Mouse (Mus musculus) hindbrain, embryonic 15.5 days (tissue): ENCODE measurements around the gene Arhgef3. TPM values are rescaled to one million over a fixed set of nuclear protein-coding genes. Genes with fewer than 3 reads are reported as not detected.

Source experiments
- ATAC-seq: fragments of 200-750 bp; cut with Nextera tagmentation; 2 replicates; pipeline ENCODE4 v1.8.0; 2017; ENCODE audit warnings: low read depth, moderate number of reproducible peaks, moderate TSS enrichment; ENCODE audit not compliant: low FRiP score
- H3K27ac ChIP-seq: fragments of 300-500 bp; sonication (generic); replicated peaks from 2 replicates; pipeline ENCODE4 v1.5.1; 2015; ENCODE audit warnings: mild to moderate bottlenecking, inconsistent platforms
- H3K27me3 ChIP-seq: fragments of 300-500 bp; sonication (generic); 2 replicates; pipeline ENCODE4 v1.6.1; 2015; ENCODE audit warnings: control low read depth, inconsistent platforms
- H3K36me3 ChIP-seq: fragments of 300-500 bp; sonication (generic); 2 replicates; pipeline ENCODE4 v1.6.1; 2015; ENCODE audit warnings: control low read depth, inconsistent platforms
- H3K4me1 ChIP-seq: fragments of 300-500 bp; sonication (generic); replicated peaks from 2 replicates; pipeline ENCODE4 v1.6.1; 2015; ENCODE audit warnings: control low read depth, inconsistent platforms
- H3K4me2 ChIP-seq: fragments of 300-500 bp; sonication (generic); 2 replicates; pipeline ENCODE4 v1.6.1; 2015; ENCODE audit warnings: moderate library complexity, mild to moderate bottlenecking, inconsistent platforms
- H3K4me3 ChIP-seq: fragments of 300-500 bp; sonication (generic); 2 replicates; pipeline ENCODE4 v1.5.1; 2015; ENCODE audit warnings: mild to moderate bottlenecking, inconsistent platforms
- H3K9ac ChIP-seq: fragments of 300-500 bp; sonication (generic); 2 replicates; pipeline ENCODE4 v1.6.1; 2015; ENCODE audit warnings: inconsistent platforms
- H3K9me3 ChIP-seq: fragments of 300-500 bp; sonication (generic); 2 replicates; pipeline ENCODE4 v1.6.1; 2016; ENCODE audit warnings: control low read depth, inconsistent platforms
- WGBS: fragments of 180-500 bp; shearing (Covaris S2); methylation state at CpG from one replicate; pipeline ENCODE4 v1.1.7; 2015; 5-methylcytosine and 5-hydroxymethylcytosine counted together
- polyA plus RNA-seq: library from polyadenylated mRNA; unstranded; fragments of >200 nt; fragmentation: Nextera tagmentation; extraction: Ambion mirVana; gene quantifications from 2 replicates; pipeline ENCODE4 v1.2.1, GENCODE M21; 2015

Gene Arhgef3
- polyA plus RNA-seq, 1 experiment from 2014 or later = 12.7 TPM

GRCm38 (mm10) chr14:27369503-27369902 lies 254.8 kb downstream of the Arhgef3 start:
- H3K27me3 ChIP-seq = no peaks in the 10 kb centered on the region
- H3K9me3 ChIP-seq = no peaks in the 10 kb centered on the region
- 90% methylated on average over 4 of the region's 4 CpGs for WGBS
- no peak for ATAC-seq
- H3K36me3 ChIP-seq = no peaks in the 10 kb centered on the region
- H3K4me1 ChIP-seq = no peaks in the 10 kb centered on the region
- no peak overlapping the region for H3K9ac ChIP-seq
- no peak overlapping the region for H3K4me2 ChIP-seq
- H3K27ac ChIP-seq = no peak overlapping the region
- no peak overlapping the region for H3K4me3 ChIP-seq

GRCm38 (mm10) chr14:27371669-27372076 lies 257.0 kb downstream of the Arhgef3 start:
- Histone ChIP-seq H3K27ac (no peak overlapping the region), H3K9ac (no peak overlapping the region), H3K27me3 (no peaks in the 10 kb centered on the region), H3K36me3 (no peaks in the 10 kb centered on the region), H3K4me1 (no peaks in the 10 kb centered on the region), H3K4me3 (no peak overlapping the region), H3K4me2 (no peak overlapping the region), H3K9me3 (no peaks in the 10 kb centered on the region)
- WGBS = 84% methylated on average over 8 of the region's 8 CpGs
- ATAC-seq = no peak

- 94% methylated on average over 5 of the region's 5 CpGs for WGBS
- Histone ChIP-seq H3K36me3 (no peaks in the 10 kb centered on the region), H3K4me2 (no peak overlapping the region), H3K27me3 (no peaks in the 10 kb centered on the region), H3K27ac (no peak overlapping the region), H3K4me1 (no peaks in the 10 kb centered on the region), H3K9me3 (no peaks in the 10 kb centered on the region), H3K9ac (no peak overlapping the region), H3K4me3 (no peak overlapping the region)
- no peak for ATAC-seq
Measured at GRCm38 (mm10) chr14:27373498-27373897, 258.8 kb downstream of the Arhgef3 start.

GRCm38 (mm10) chr14:27376115-27376648 lies 261.5 kb downstream of the Arhgef3 start:
- Histone ChIP-seq H3K27me3 (no peaks in the 10 kb centered on the region), H3K36me3 (no peaks in the 10 kb centered on the region), H3K9me3 (no peaks in the 10 kb centered on the region), H3K4me3 (no peak overlapping the region), H3K4me2 (no peak overlapping the region), H3K27ac (no peak overlapping the region), H3K9ac (no peak overlapping the region), H3K4me1 (no peaks in the 10 kb centered on the region)
- 65% methylated on average over 5 of the region's 5 CpGs for WGBS
- ATAC-seq = no peak

DNA sequence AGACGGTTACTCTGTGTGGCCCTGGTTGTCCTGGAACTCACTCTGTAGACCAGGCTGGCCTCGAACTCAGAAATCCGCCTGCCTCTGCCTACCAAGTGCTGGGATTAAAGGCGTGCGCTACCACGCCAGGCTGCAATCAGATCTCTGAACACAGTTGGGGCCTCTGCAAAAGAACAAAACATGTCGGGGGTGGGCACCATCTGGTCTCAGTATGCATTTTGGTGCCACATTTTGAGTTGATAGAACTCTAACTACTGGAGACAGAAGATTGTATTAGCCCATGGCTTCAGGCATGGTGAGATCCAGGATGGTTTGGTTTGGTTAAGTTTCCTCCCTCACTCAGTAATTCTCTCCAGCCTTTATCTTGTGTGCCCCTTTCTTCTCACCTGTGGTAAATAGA lies 264.0 kb downstream of the Arhgef3 start:
- no peak overlapping the region for H3K9ac ChIP-seq
- no peaks in the 10 kb centered on the region for H3K9me3 ChIP-seq
- H3K4me1 ChIP-seq = no peaks in the 10 kb centered on the region
- no peaks in the 10 kb centered on the region for H3K27me3 ChIP-seq
- no peaks in the 10 kb centered on the region for H3K36me3 ChIP-seq
- no peak overlapping the region for H3K4me3 ChIP-seq
- WGBS = 96% methylated on average over 7 of the region's 7 CpGs
- H3K4me2 ChIP-seq = no peak overlapping the region
- no peak overlapping the region for H3K27ac ChIP-seq
- no peak for ATAC-seq

DNA sequence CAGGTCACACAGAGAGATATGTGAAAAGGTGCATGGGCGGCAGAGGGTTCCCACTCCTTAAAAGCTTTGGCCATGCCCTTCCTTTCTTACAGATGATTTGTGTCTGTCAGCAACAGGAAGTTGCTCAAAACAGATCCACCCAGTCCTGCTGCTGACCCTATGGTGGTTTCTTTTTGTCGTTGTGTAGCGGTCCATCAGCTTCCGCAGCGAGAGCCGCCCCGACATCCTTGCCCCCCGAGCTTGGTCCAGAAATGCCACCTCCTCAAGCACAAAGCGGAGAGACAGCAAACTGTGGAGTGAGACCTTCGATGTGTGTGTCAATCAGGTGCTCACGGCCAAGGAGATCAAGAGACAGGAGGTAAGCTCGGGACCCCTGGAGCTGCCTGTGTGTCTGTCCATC lies 264.7 kb downstream of the Arhgef3 start:
- H3K27me3 ChIP-seq = no peaks in the 10 kb centered on the region
- H3K9ac ChIP-seq = no peak overlapping the region
- H3K9me3 ChIP-seq = no peaks in the 10 kb centered on the region
- no peaks in the 10 kb centered on the region for H3K4me1 ChIP-seq
- no peak overlapping the region for H3K4me2 ChIP-seq
- ATAC-seq = no peak
- no peaks in the 10 kb centered on the region for H3K36me3 ChIP-seq
- 88% methylated on average over 12 of the region's 12 CpGs for WGBS
- H3K27ac ChIP-seq = no peak overlapping the region
- H3K4me3 ChIP-seq = no peak overlapping the region

DNA sequence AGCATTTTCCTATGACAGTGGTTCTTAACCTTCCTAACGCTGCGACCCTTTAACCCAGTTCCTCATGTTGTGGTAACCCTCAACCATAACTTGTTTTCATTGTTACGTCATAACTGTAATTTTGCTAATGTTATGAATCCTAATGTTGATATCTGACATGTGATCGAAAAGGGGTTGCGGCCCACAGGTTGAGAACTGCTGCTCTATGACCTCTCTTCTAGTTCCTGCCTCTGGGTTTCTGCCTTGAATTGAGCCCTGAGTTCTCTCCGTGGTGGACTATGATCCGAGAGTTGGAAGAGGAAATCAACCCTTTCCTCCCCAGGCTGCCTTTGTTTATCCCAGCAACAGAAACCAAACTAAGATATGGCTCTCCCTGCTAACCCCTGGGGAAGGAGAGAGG lies 266.8 kb downstream of the Arhgef3 start:
- no peaks in the 10 kb centered on the region for H3K36me3 ChIP-seq
- no peak for ATAC-seq
- no peaks in the 10 kb centered on the region for H3K27me3 ChIP-seq
- H3K4me1 ChIP-seq = no peaks in the 10 kb centered on the region
- 88% methylated on average over 7 of the region's 7 CpGs for WGBS
- H3K27ac ChIP-seq = no peak overlapping the region
- H3K4me3 ChIP-seq = no peak overlapping the region
- H3K9ac ChIP-seq = no peak overlapping the region
- H3K9me3 ChIP-seq = no peaks in the 10 kb centered on the region
- H3K4me2 ChIP-seq = no peak overlapping the region

GRCm38 (mm10) chr14:27383321-27383830 lies 268.7 kb downstream of the Arhgef3 start:
- no peaks in the 10 kb centered on the region for H3K4me1 ChIP-seq
- H3K4me3 ChIP-seq = no peak overlapping the region
- H3K36me3 ChIP-seq = no peaks in the 10 kb centered on the region
- 95% methylated on average over 5 of the region's 5 CpGs for WGBS
- H3K4me2 ChIP-seq = no peak overlapping the region
- no peaks in the 10 kb centered on the region for H3K27me3 ChIP-seq
- no peak for ATAC-seq
- no peak overlapping the region for H3K9ac ChIP-seq
- H3K27ac ChIP-seq = no peak overlapping the region
- H3K9me3 ChIP-seq = no peaks in the 10 kb centered on the region

- no peak overlapping the region for H3K27ac ChIP-seq
- no peaks in the 10 kb centered on the region for H3K27me3 ChIP-seq
- no peak overlapping the region for H3K9ac ChIP-seq
- WGBS = 95% methylated on average over 4 of the region's 4 CpGs
- no peaks in the 10 kb centered on the region for H3K9me3 ChIP-seq
- H3K36me3 ChIP-seq = no peaks in the 10 kb centered on the region
- no peak overlapping the region for H3K4me3 ChIP-seq
- ATAC-seq = no peak
- H3K4me2 ChIP-seq = no peak overlapping the region
- H3K4me1 ChIP-seq = no peaks in the 10 kb centered on the region
Measured at GRCm38 (mm10) chr14:27384143-27384542, 269.4 kb downstream of the Arhgef3 start.

- ATAC-seq = no peak
- no peaks in the 10 kb centered on the region for H3K27me3 ChIP-seq
- H3K9me3 ChIP-seq = no peaks in the 10 kb centered on the region
- no peaks in the 10 kb centered on the region for H3K4me1 ChIP-seq
- H3K27ac ChIP-seq = no peak overlapping the region
- no peak overlapping the region for H3K4me3 ChIP-seq
- H3K4me2 ChIP-seq = no peak overlapping the region
- H3K9ac ChIP-seq = no peak overlapping the region
- H3K36me3 ChIP-seq = no peaks in the 10 kb centered on the region
Measured at GRCm38 (mm10) chr14:27388616-27389015, 273.9 kb downstream of the Arhgef3 start.

DNA sequence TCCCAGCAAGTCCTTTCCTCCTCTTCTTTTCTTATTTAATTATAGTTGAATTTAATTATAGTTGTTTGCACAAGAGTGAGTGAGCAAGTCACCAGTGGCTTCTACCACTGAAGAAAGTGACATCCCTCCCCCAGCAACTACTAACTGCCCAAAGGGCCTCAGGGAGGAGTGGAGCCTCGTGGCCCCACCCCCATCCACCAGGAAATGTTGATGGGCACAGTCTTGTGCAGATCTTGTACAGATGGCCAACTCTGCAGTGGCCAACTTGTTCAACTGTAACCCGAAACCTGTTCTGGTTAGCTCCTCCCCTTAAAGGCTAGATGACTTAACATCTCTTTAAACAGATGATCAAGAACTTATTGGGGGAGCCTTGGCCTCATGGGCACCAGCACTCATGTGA lies 275.0 kb downstream of the Arhgef3 start:
- no peaks in the 10 kb centered on the region for H3K36me3 ChIP-seq
- no peak for ATAC-seq
- no peaks in the 10 kb centered on the region for H3K9me3 ChIP-seq
- H3K4me2 ChIP-seq = no peak overlapping the region
- H3K9ac ChIP-seq = no peak overlapping the region
- no peak overlapping the region for H3K4me3 ChIP-seq
- no peaks in the 10 kb centered on the region for H3K27me3 ChIP-seq
- H3K27ac ChIP-seq = no peak overlapping the region
- WGBS = 75% methylated on average over 2 of the region's 2 CpGs
- no peaks in the 10 kb centered on the region for H3K4me1 ChIP-seq

DNA sequence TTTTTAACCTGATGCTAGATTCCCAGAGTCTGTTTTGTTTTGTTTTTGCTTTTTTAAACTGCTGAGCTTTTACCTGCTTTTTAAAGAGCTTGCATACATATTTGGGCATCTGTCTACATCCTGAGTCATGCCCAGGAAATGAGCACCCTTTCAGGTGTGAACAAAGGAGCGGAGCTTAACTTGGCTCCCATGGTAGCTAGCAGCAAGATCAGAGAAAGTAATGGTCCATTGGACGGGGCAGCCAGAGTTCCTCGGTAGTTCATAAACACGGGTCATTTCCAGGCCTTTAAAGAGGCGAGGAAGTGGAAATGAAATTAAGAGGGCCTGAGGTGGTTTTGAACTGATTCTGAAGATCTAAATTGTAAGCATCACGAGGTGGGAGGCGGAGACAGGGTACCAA lies 276.0 kb downstream of the Arhgef3 start:
- Histone ChIP-seq H3K4me1 (no peaks in the 10 kb centered on the region), H3K4me3 (no peak overlapping the region), H3K27me3 (no peaks in the 10 kb centered on the region), H3K36me3 (no peaks in the 10 kb centered on the region), H3K4me2 (no peak overlapping the region), H3K9me3 (no peaks in the 10 kb centered on the region), H3K9ac (no peak overlapping the region), H3K27ac (no peak overlapping the region)
- 57% methylated on average over 7 of the region's 7 CpGs for WGBS
- ATAC-seq = no peak

DNA sequence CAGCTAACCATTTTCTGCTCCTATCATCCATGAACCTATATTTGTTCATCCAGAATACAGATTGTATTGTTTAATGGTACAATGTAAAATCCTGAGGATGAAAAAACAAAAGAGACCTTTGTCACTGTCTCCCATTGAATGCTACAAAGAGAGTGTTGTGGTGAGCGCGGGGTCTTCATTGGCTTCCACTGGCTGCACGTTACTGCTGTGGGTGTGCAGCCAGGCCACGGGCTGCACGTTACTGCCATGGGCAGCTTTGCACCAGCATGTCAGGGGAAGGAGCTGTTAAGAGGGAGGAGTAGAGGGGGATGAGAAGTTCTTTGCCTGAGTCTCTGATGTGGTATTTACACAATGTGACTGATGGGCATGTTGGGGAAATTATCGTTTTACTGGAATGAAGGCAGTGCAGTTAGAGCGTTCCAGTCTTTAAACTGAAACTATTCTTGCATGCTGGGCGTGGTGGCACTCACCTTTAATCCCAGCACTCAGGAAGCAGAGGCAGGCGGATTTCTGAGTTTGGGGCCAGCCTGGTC lies 277.1 kb downstream of the Arhgef3 start:
- H3K27me3 ChIP-seq = no peaks in the 10 kb centered on the region
- H3K4me3 ChIP-seq = no peak overlapping the region
- no peak overlapping the region for H3K27ac ChIP-seq
- H3K36me3 ChIP-seq = no peaks in the 10 kb centered on the region
- no peak for ATAC-seq
- H3K4me2 ChIP-seq = no peak overlapping the region
- H3K9ac ChIP-seq = no peak overlapping the region
- H3K4me1 ChIP-seq = no peaks in the 10 kb centered on the region
- WGBS = 67% methylated on average over 9 of the region's 9 CpGs
- H3K9me3 ChIP-seq = no peaks in the 10 kb centered on the region
